Mouse (Mus musculus) ES-Bruce4 (cell line): ENCODE data around the gene Mageb5. TPM values are rescaled to one million over a fixed set of nuclear protein-coding genes. Genes with fewer than 3 reads are reported as not detected.
"Not testable (repeated sequence)": the region's sequence is repeated elsewhere in the genome, so short reads cannot be mapped to it uniquely, and the experiment has no call there.

Experiments used
- H3K27ac ChIP-seq: 2 replicates; pipeline ENCODE4 v1.5.1; 2012; ENCODE audit warnings: low read length, inconsistent platforms; ENCODE audit not compliant: insufficient read depth
- H3K27me3 ChIP-seq: 2 replicates; pipeline ENCODE4 v1.6.1; 2012; ENCODE audit warnings: mild to moderate bottlenecking, low read length, inconsistent platforms; ENCODE audit not compliant: control insufficient read depth, poor library complexity, insufficient read depth, severe bottlenecking
- H3K36me3 ChIP-seq: 2 replicates; pipeline ENCODE4 v1.6.1; 2012; ENCODE audit warnings: inconsistent platforms, mild to moderate bottlenecking, low read length, moderate library complexity; ENCODE audit not compliant: control insufficient read depth, poor library complexity, insufficient read depth, severe bottlenecking
- H3K4me1 ChIP-seq: one replicate; pipeline ENCODE4 v1.8.1; 2011; ENCODE audit warnings: low read length; ENCODE audit not compliant: control insufficient read depth, insufficient read depth
- H3K4me3 ChIP-seq: 2 replicates; pipeline ENCODE4 v1.5.1; 2011; ENCODE audit warnings: low read depth, mild to moderate bottlenecking, low read length
- H3K9ac ChIP-seq: 2 replicates; pipeline ENCODE4 v1.6.1; 2012; ENCODE audit warnings: low read depth, mild to moderate bottlenecking, inconsistent platforms; ENCODE audit not compliant: poor library complexity, severe bottlenecking
- H3K9me3 ChIP-seq: replicated peaks from 2 replicates; pipeline ENCODE4 v1.6.1; 2012; ENCODE audit warnings: mild to moderate bottlenecking, low read length, inconsistent platforms; ENCODE audit not compliant: control insufficient read depth, poor library complexity, insufficient read depth, severe bottlenecking
- polyA plus RNA-seq: library from polyadenylated mRNA; stranded (reverse); fragments of >200 nt; gene quantifications from 2 replicates; pipeline ENCODE4 v1.2.4, GENCODE M21; 2011; ENCODE audit warnings: low read depth; ENCODE audit not compliant: missing spikeins, insufficient read depth, insufficient read length

Gene Mageb5
- polyA plus RNA-seq = not detected in 2 replicates

- H3K27ac ChIP-seq, H3K4me3 ChIP-seq: not testable (repeated sequence)
Measured at GRCm38 (mm10) chrX:91782918-91783317, at the start of gene Mageb5. Gene Mageb5, minus strand, starts transcription at chrX:91783018.

GRCm38 (mm10) chrX:91759591-91760226, 23.1 kb downstream of the Mageb5 start:
- not testable (repeated sequence) for H3K4me1 ChIP-seq, H3K4me3 ChIP-seq, H3K36me3 ChIP-seq, H3K9me3 ChIP-seq, H3K27me3 ChIP-seq, H3K9ac ChIP-seq, H3K27ac ChIP-seq

More at GRCm38 (mm10) chrX:91782918-91783317, at the start of gene Mageb5:
- H3K27me3 ChIP-seq, H3K36me3 ChIP-seq, H3K9ac ChIP-seq, H3K4me1 ChIP-seq, H3K9me3 ChIP-seq: not testable (repeated sequence)

Other genes starting within 250 kb of the Mageb5 start
- not detected in 2 replicates for gene 1700084M14Rik, start 207.1 kb downstream of the Mageb5 start, polyA plus RNA-seq
- gene Gm14781, start 150.8 kb downstream of the Mageb5 start, polyA plus RNA-seq = not detected in 2 replicates
- gene Mageb1, start 233.3 kb upstream of the Mageb5 start, polyA plus RNA-seq = not detected in 2 replicates